Mouse (Mus musculus) forebrain, postnatal 0 days (tissue): ENCODE measurements around the gene Hoxa3. TPM values are rescaled to one million over a fixed set of nuclear protein-coding genes. Genes with fewer than 3 reads are reported as not detected.
A peak's percentile ranks its signal among the peaks of the same experiment; 100 is the strongest.

Experiments used
- ATAC-seq: fragments of 200-750 bp; cut with Nextera tagmentation; 2 replicates; pipeline ENCODE4 v1.8.0; 2017; ENCODE audit warnings: mild to moderate bottlenecking, moderate library complexity
- DNase-seq: peaks from one replicate; pipeline ENCODE4 v3.0.0-alpha.2; 2015
- H3K27ac ChIP-seq: fragments of 300-500 bp; sonication (generic); 2 replicates; pipeline ENCODE4 v1.5.1; 2014; ENCODE audit warnings: low read depth, mild to moderate bottlenecking, antibody characterized with exemption, low read length, moderate library complexity, mixed read lengths
- H3K27me3 ChIP-seq: fragments of 300-500 bp; sonication (generic); 2 replicates; pipeline ENCODE4 v1.6.1; 2014; ENCODE audit warnings: mild to moderate bottlenecking, low read length, mixed read lengths; ENCODE audit not compliant: insufficient read depth
- H3K36me3 ChIP-seq: fragments of 300-500 bp; sonication (generic); 2 replicates; pipeline ENCODE4 v1.6.1; 2014; ENCODE audit warnings: mild to moderate bottlenecking, moderate library complexity; ENCODE audit not compliant: insufficient read depth
- H3K4me1 ChIP-seq: fragments of 300-500 bp; sonication (generic); 2 replicates; pipeline ENCODE4 v1.6.1; 2014; ENCODE audit warnings: antibody characterized with exemption; ENCODE audit not compliant: insufficient read depth
- H3K4me2 ChIP-seq: fragments of 300-500 bp; sonication (generic); 2 replicates; pipeline ENCODE4 v1.6.1; 2014; ENCODE audit warnings: low read depth, mild to moderate bottlenecking, moderate library complexity
- H3K4me3 ChIP-seq: fragments of 300-500 bp; sonication (generic); 2 replicates; pipeline ENCODE4 v1.5.1; 2014; ENCODE audit warnings: low read depth, low read length, mixed read lengths
- H3K9ac ChIP-seq: fragments of 300-500 bp; sonication (generic); 2 replicates; pipeline ENCODE4 v1.6.1; 2014; ENCODE audit warnings: mild to moderate bottlenecking
- H3K9me3 ChIP-seq: fragments of 300-500 bp; sonication (generic); 2 replicates; pipeline ENCODE4 v1.6.1; 2016; ENCODE audit warnings: low read length
- CTCF ChIP-seq: sonication (generic); IDR thresholded peaks from 2 replicates; pipeline ENCODE4 v1.5.1; 2016; ENCODE audit warnings: antibody characterized with exemption, control low read depth, low read depth
- WGBS: fragments of 180-500 bp; shearing (Covaris S2); extraction: QIAGEN DNeasy Blood & Tissue Kit; methylation state at CpG from one replicate; pipeline ENCODE4 v1.1.7; 2014; 5-methylcytosine and 5-hydroxymethylcytosine counted together
- polyA plus RNA-seq: library from polyadenylated mRNA; unstranded; fragments of >200 nt; fragmentation: Nextera tagmentation; extraction: Ambion mirVana; gene quantifications from 2 replicates; pipeline ENCODE4 v1.2.1, GENCODE M21; 2015
- total RNA-seq: library from RNA; depleted of rRNA; stranded (reverse); fragments of >200 nt; gene quantifications from 2 replicates; pipeline ENCODE4 v1.2.3, GENCODE M21; 2014

Gene Hoxa3
- total and polyA plus RNA-seq, 2 experiments from 2014 or later: not detected

- Histone ChIP-seq H3K4me1 (no peaks in the 10 kb centered on the region; the same call in 1 of the 2 replicates), H3K4me2 (no peak overlapping the region), H3K9ac (no peak overlapping the region), H3K27me3 (peaks cover 91% of the 10 kb centered on the region), H3K9me3 (no peaks in the 10 kb centered on the region), H3K36me3 (no peaks in the 10 kb centered on the region), H3K4me3 (no peak overlapping the region), H3K27ac (no peak overlapping the region)
- WGBS: 2% methylated on average over 14 of the region's 14 CpGs
- DNase-seq (no peak), ATAC-seq (no peak)
- TF ChIP-seq CTCF: no peak
Measured at GRCm38 (mm10) chr6:52162611-52163365, 50.3 kb downstream of the Hoxa3 start.

GRCm38 (mm10) chr6:52162093-52162380 lies 51.1 kb downstream of the Hoxa3 start:
- Histone ChIP-seq H3K4me2 (no peak overlapping the region), H3K9ac (no peak overlapping the region), H3K27me3 (peaks cover 93% of the 10 kb centered on the region)

GRCm38 (mm10) chr6:52161336-52162092 lies 51.6 kb downstream of the Hoxa3 start:
- Histone ChIP-seq H3K9ac (no peak overlapping the region), H3K4me1 (no peaks in the 10 kb centered on the region; the same call in 1 of the 2 replicates), H3K4me3 (no peak overlapping the region), H3K9me3 (no peaks in the 10 kb centered on the region), H3K4me2 (no peak overlapping the region), H3K27me3 (peaks cover 93% of the 10 kb centered on the region), H3K27ac (no peak overlapping the region), H3K36me3 (no peaks in the 10 kb centered on the region)
- no peak for TF ChIP-seq CTCF
- no peak for DNase-seq
- WGBS: 4% methylated on average over 8 of the region's 8 CpGs
- ATAC-seq: no peak

More at GRCm38 (mm10) chr6:52162093-52162380, 51.1 kb downstream of the Hoxa3 start:
- Histone ChIP-seq H3K9me3 (no peaks in the 10 kb centered on the region), H3K27ac (no peak overlapping the region), H3K4me3 (no peak overlapping the region), H3K4me1 (no peaks in the 10 kb centered on the region; the same call in 1 of the 2 replicates), H3K36me3 (no peaks in the 10 kb centered on the region)
- no peak for TF ChIP-seq CTCF
- 5% methylated on average over 1 of the region's 1 CpGs for WGBS
- ATAC-seq (no peak), DNase-seq (no peak)

GRCm38 (mm10) chr6:52160511-52161335 lies 52.4 kb downstream of the Hoxa3 start:
- H3K4me2 ChIP-seq: no peak overlapping the region
- no peak overlapping the region for H3K27ac ChIP-seq
- H3K9ac ChIP-seq: no peak overlapping the region
- no peaks in the 10 kb centered on the region for H3K36me3 ChIP-seq
- WGBS: 2% methylated on average over 30 of the region's 30 CpGs
- ATAC-seq (no peak), DNase-seq (peak; percentile 53)
- H3K27me3 ChIP-seq: peaks cover 93% of the 10 kb centered on the region
- TF ChIP-seq CTCF: no peak
- H3K4me3 ChIP-seq: no peak overlapping the region
- H3K9me3 ChIP-seq: no peaks in the 10 kb centered on the region
- H3K4me1 ChIP-seq: no peaks in the 10 kb centered on the region; the same call in 1 of the 2 replicates

- ATAC-seq (no peak), DNase-seq (no peak)
- no peaks in the 10 kb centered on the region; the same call in 1 of the 2 replicates for H3K4me1 ChIP-seq
- H3K4me3 ChIP-seq: no peak overlapping the region
- no peak overlapping the region for H3K4me2 ChIP-seq
- no peak overlapping the region for H3K27ac ChIP-seq
- 5% methylated on average over 9 of the region's 9 CpGs for WGBS
- H3K9ac ChIP-seq: no peak overlapping the region
- H3K27me3 ChIP-seq: peaks cover 92% of the 10 kb centered on the region
- no peaks in the 10 kb centered on the region for H3K36me3 ChIP-seq
- TF ChIP-seq CTCF: no peak
- H3K9me3 ChIP-seq: no peaks in the 10 kb centered on the region
Measured at GRCm38 (mm10) chr6:52159979-52160378, 53.2 kb downstream of the Hoxa3 start.

GRCm38 (mm10) chr6:52159164-52159761 lies 53.9 kb downstream of the Hoxa3 start:
- no peaks in the 10 kb centered on the region for H3K9me3 ChIP-seq
- TF ChIP-seq CTCF: no peak
- H3K9ac ChIP-seq: no peak overlapping the region
- DNase-seq (no peak), ATAC-seq (no peak)
- H3K36me3 ChIP-seq: no peaks in the 10 kb centered on the region
- 2% methylated on average over 12 of the region's 12 CpGs for WGBS
- 0 out of 2 replicates have a peak overlapping the region, but pooled peaks have one; percentile 80 for H3K4me2 ChIP-seq
- peaks cover 94% of the 10 kb centered on the region for H3K27me3 ChIP-seq
- H3K4me3 ChIP-seq: 0 out of 2 replicates have a peak overlapping the region, but pooled peaks have one; percentile 42
- no peak overlapping the region for H3K27ac ChIP-seq
- H3K4me1 ChIP-seq: no peaks in the 10 kb centered on the region; the same call in 1 of the 2 replicates
